Mouse (Mus musculus): ENCODE results near the gene Lcn9.
"Not testable (repeated sequence)": the region's sequence is repeated elsewhere in the genome, so short reads cannot be mapped to it uniquely, and the experiment has no call there.

The Lcn9 gene

GRCm38 (mm10) chr2:25822806-25823205 lies at the start of gene Lcn9:
Lcn9 (plus strand) TSS chr2:25823153.
- peak in 1 of 2 experiments; percentile 35 for DNase-seq (ENCODE audit: low spot score in 2 of 2)

GRCm38 (mm10) chr2:25773507-25773906 lies 49.4 kb upstream of the Lcn9 start:
- DNase-seq (ENCODE audit: low spot score in 2 of 2) = no peak

GRCm38 (mm10) chr2:25774640-25775039 lies 48.3 kb upstream of the Lcn9 start:
- DNase-seq (ENCODE audit: low spot score in 2 of 2) = no peak

- DNase-seq (ENCODE audit: low spot score in 2 of 2) = no peak
Measured at GRCm38 (mm10) chr2:25775991-25776390, 47.0 kb upstream of the Lcn9 start.

GRCm38 (mm10) chr2:25776717-25777116 lies 46.2 kb upstream of the Lcn9 start, which contains the start of gene Lcn11:
Lcn11 (plus strand) TSS chr2:25777017.
- no peak for DNase-seq (ENCODE audit: low spot score in 2 of 2)

- no peak for DNase-seq (ENCODE audit: low spot score in 2 of 2)
Measured at GRCm38 (mm10) chr2:25779076-25779475, 43.9 kb upstream of the Lcn9 start.

- DNase-seq (ENCODE audit: low spot score in 2 of 2) = no peak
Measured at GRCm38 (mm10) chr2:25780921-25781320, 42.0 kb upstream of the Lcn9 start.

GRCm38 (mm10) chr2:25781957-25782356 lies 41.0 kb upstream of the Lcn9 start, which contains the start of gene Gm13539:
Gm13539 (plus strand) TSS chr2:25782257.
- no peak for DNase-seq (ENCODE audit: low spot score in 2 of 2)

GRCm38 (mm10) chr2:25785573-25786322 lies 37.2 kb upstream of the Lcn9 start:
- no peak for DNase-seq (ENCODE audit: low spot score in 2 of 2)

- no peak for DNase-seq (ENCODE audit: low spot score in 2 of 2)
Measured at GRCm38 (mm10) chr2:25789092-25789491, 33.9 kb upstream of the Lcn9 start.

GRCm38 (mm10) chr2:25797635-25798034 lies 25.3 kb upstream of the Lcn9 start:
- no peak for DNase-seq (ENCODE audit: low spot score in 2 of 2)

GRCm38 (mm10) chr2:25798065-25798464 lies 24.9 kb upstream of the Lcn9 start:
- DNase-seq (ENCODE audit: low spot score in 2 of 2) = no peak

- DNase-seq (ENCODE audit: low spot score in 2 of 2) = no peak
Measured at GRCm38 (mm10) chr2:25811711-25812110, 11.2 kb upstream of the Lcn9 start.

- DNase-seq (ENCODE audit: low spot score in 2 of 2) = no peak
Measured at GRCm38 (mm10) chr2:25813364-25813763, 9.6 kb upstream of the Lcn9 start.

GRCm38 (mm10) chr2:25815748-25816147 lies 7.2 kb upstream of the Lcn9 start, which contains the start of gene Glt6d1:
Glt6d1 (minus strand) TSS chr2:25815848.
- DNase-seq (ENCODE audit: low spot score in 2 of 2) = not testable (repeated sequence)

- DNase-seq (ENCODE audit: low spot score in 2 of 2) = no peak
Measured at GRCm38 (mm10) chr2:25824751-25825150, 1.8 kb downstream of the Lcn9 start.

- no peak for DNase-seq (ENCODE audit: low spot score in 2 of 2)
Measured at GRCm38 (mm10) chr2:25828344-25828947, 5.5 kb downstream of the Lcn9 start.

GRCm38 (mm10) chr2:25830786-25831185 lies 7.8 kb downstream of the Lcn9 start:
- no peak for DNase-seq (ENCODE audit: low spot score in 2 of 2)

- DNase-seq (ENCODE audit: low spot score in 2 of 2) = peak in 1 of 2 experiments; percentile 85
Measured at GRCm38 (mm10) chr2:25836291-25836690, 13.3 kb downstream of the Lcn9 start.

GRCm38 (mm10) chr2:25842161-25842560 lies 19.2 kb downstream of the Lcn9 start:
- peak in 1 of 2 experiments; percentile 30 for DNase-seq (ENCODE audit: low spot score in 2 of 2)

- peak in 1 of 2 experiments; percentile 28 for DNase-seq (ENCODE audit: low spot score in 2 of 2)
Measured at GRCm38 (mm10) chr2:25842758-25843157, 19.8 kb downstream of the Lcn9 start.

GRCm38 (mm10) chr2:25844097-25844496 lies 21.1 kb downstream of the Lcn9 start:
- no peak for DNase-seq (ENCODE audit: low spot score in 2 of 2)

GRCm38 (mm10) chr2:25846516-25846915 lies 23.6 kb downstream of the Lcn9 start:
- no peak for DNase-seq (ENCODE audit: low spot score in 2 of 2)
